Mouse (Mus musculus) heart, postnatal 4 days (tissue): ENCODE results near the gene Usp49. TPM values are rescaled to one million over a fixed set of nuclear protein-coding genes. Genes with fewer than 3 reads are reported as not detected.

Source experiments
- total RNA-seq, 2 experiments: library from RNA; stranded (reverse); gene quantifications; 2 replicates each; pipeline ENCODE4 v1.2.3; 2021

Gene Usp49
- total RNA-seq, 2 experiments from 2014 or later: 7.3 to 9.7 TPM

Other genes starting within 250 kb of the Usp49 start
- under 1 TPM in 1 of 2 experiments, not detected in 1; 0.17 TPM for gene Guca1b, start 245.3 kb upstream of the Usp49 start, total RNA-seq
- under 1 TPM; 0.41 to 0.52 TPM for gene Guca1a, start 230.1 kb upstream of the Usp49 start, total RNA-seq
- gene AI661453, start 194.1 kb upstream of the Usp49 start, total RNA-seq: 1 to 10 TPM; 2.2 to 3.5 TPM
- under 1 TPM; 0.32 to 0.45 TPM for gene 1700001C19Rik, start 193.3 kb upstream of the Usp49 start, total RNA-seq
- gene Taf8, start 128.4 kb upstream of the Usp49 start, total RNA-seq: 10 to 100 TPM; 13.7 to 14.6 TPM
- gene Ccnd3, start 125.6 kb upstream of the Usp49 start, total RNA-seq: 100 to 1,000 TPM; 170 to 175 TPM
- gene Bysl, start 19.2 kb upstream of the Usp49 start, total RNA-seq: 10 to 100 TPM; 21.7 to 22.2 TPM
- 10 to 100 TPM; 20.3 to 20.7 TPM for gene Med20, start 19.1 kb upstream of the Usp49 start, total RNA-seq
- gene Gm20517, start 19.1 kb upstream of the Usp49 start, total RNA-seq: 1 to 10 TPM; 3.9 to 4.4 TPM
- gene Tomm6, start 57.7 kb downstream of the Usp49 start, total RNA-seq: 100 to 1,000 TPM; 156 to 160 TPM
- gene Frs3, start 58.3 kb downstream of the Usp49 start, total RNA-seq: 1 to 10 TPM; 5.2 to 6.0 TPM
- 1 to 10 TPM in 1 of 2 experiments, under 1 TPM in 1; 0.98 to 1.1 TPM for gene Gm21981, start 63.8 kb downstream of the Usp49 start, total RNA-seq
- gene Prickle4, start 64.0 kb downstream of the Usp49 start, total RNA-seq: 1 to 10 TPM; 1.8 to 2.1 TPM
- not detected for gene Pgc, start 96.2 kb downstream of the Usp49 start, total RNA-seq
- gene Tfeb, start 106.3 kb downstream of the Usp49 start, total RNA-seq: 10 to 100 TPM; 50.3 to 53.1 TPM
- 10 to 100 TPM; 16.4 to 20.2 TPM for gene Mdfi, start 204.0 kb downstream of the Usp49 start, total RNA-seq